11 mouse cellular contexts compared by ENCODE assay signal in genomic region chr3:57288944-57289491, GRCm38 (mm10). TPM values are rescaled to one million over a fixed set of nuclear protein-coding genes. Genes with fewer than 3 reads are reported as not detected.
DNase-seq lines count a peak whose midpoint lies in the region; ATAC-seq and TF ChIP-seq lines count a peak whose summit lies in the region.
"Had no signal": no experiment of that assay in that cellular context is flagged by ENCODE, and none has a peak within 500 bp of the region (broad histone marks: within the 10 kb centered on the region; RNA-seq: fewer than 3 reads in every experiment).

No protein-coding gene starts in this region.

- no peak for TF ChIP-seq CTCF in stomach, postnatal 0 days (IDR thresholded peaks at IDR 0.05; ENCODE audit: low read depth)
- TF ChIP-seq CTCF in heart, postnatal 0 days (IDR thresholded peaks at IDR 0.05; ENCODE audit: low read depth), result no peak

- H3K4me2 ChIP-seq in kidney, embryonic 14.5 days (replicated peaks; ENCODE audit: low read depth, low read length), result no peak overlapping the region
- H3K4me2 ChIP-seq in stomach, embryonic 14.5 days (replicated peaks; ENCODE audit: low read depth, low read length), result no peak overlapping the region
- H3K4me2 ChIP-seq in stomach, postnatal 0 days (replicated peaks; ENCODE audit: low read depth), result no peak overlapping the region
- no peak overlapping the region for H3K4me2 ChIP-seq in heart, postnatal 0 days (ENCODE audit: low read depth, low read length)
- H3K4me2 ChIP-seq in hindbrain, embryonic 16.5 days (ENCODE audit: low read length), result no peak overlapping the region

- no peak for ATAC-seq in kidney, embryonic 14.5 days (ENCODE audit: low FRiP score, low TSS enrichment)
- no peak for ATAC-seq in stomach, embryonic 14.5 days (ENCODE audit: insufficient number of reproducible peaks, insufficient read depth, low FRiP score, low read depth)
- no peak for ATAC-seq in stomach, postnatal 0 days (ENCODE audit: low FRiP score, low TSS enrichment)
- ATAC-seq in heart, postnatal 0 days (ENCODE audit: insufficient read depth, low read depth), result peak; percentile 27; the same call in 1 of the 2 replicates
- ATAC-seq in hindbrain, embryonic 16.5 days, result no peak
- ATAC-seq: forebrain, embryonic 16.5 days; midbrain, embryonic 16.5 days had no signal

- no peak overlapping the region for H3K4me3 ChIP-seq in kidney, embryonic 14.5 days (ENCODE audit: low read length)
- no peak overlapping the region for H3K4me3 ChIP-seq in stomach, embryonic 14.5 days (ENCODE audit: low read depth, low read length)
- no peak overlapping the region for H3K4me3 ChIP-seq in stomach, postnatal 0 days (ENCODE audit: low read depth, low read length)
- no peak overlapping the region for H3K4me3 ChIP-seq in heart, postnatal 0 days (ENCODE audit: low read depth, low read length)
- no peak overlapping the region for H3K4me3 ChIP-seq in hindbrain, embryonic 16.5 days (ENCODE audit: low read length)

- no peaks in the 10 kb centered on the region for H3K27me3 ChIP-seq in kidney, embryonic 14.5 days (ENCODE audit: control insufficient read depth, insufficient read depth, low read length)
- H3K27me3 ChIP-seq in stomach, embryonic 14.5 days (ENCODE audit: control insufficient read depth, insufficient read depth, low read length), result no peaks in the 10 kb centered on the region
- no peaks in the 10 kb centered on the region for H3K27me3 ChIP-seq in stomach, postnatal 0 days (ENCODE audit: control insufficient read depth, insufficient read depth, low read length)
- no peaks in the 10 kb centered on the region for H3K27me3 ChIP-seq in heart, postnatal 0 days (ENCODE audit: control insufficient read depth, insufficient read depth, low read length)
- H3K27me3 ChIP-seq in hindbrain, embryonic 16.5 days (replicated peaks; ENCODE audit: control insufficient read depth, insufficient read depth, low read length), result no peaks in the 10 kb centered on the region

- WGBS in kidney, embryonic 14.5 days, result 83% methylated on average over 1 of the region's 1 CpGs
- WGBS in stomach, embryonic 14.5 days, result 80% methylated on average over 1 of the region's 1 CpGs
- WGBS in stomach, postnatal 0 days, result 63% methylated on average over 1 of the region's 1 CpGs
- 67% methylated on average over 1 of the region's 1 CpGs for WGBS in heart, postnatal 0 days
- WGBS in hindbrain, embryonic 16.5 days, result 79% methylated on average over 1 of the region's 1 CpGs

- no peaks in the 10 kb centered on the region; the same call in 1 of the 2 replicates for H3K36me3 ChIP-seq in kidney, embryonic 14.5 days (ENCODE audit: control insufficient read depth, insufficient read depth, low read length)
- no peaks in the 10 kb centered on the region for H3K36me3 ChIP-seq in stomach, embryonic 14.5 days (ENCODE audit: control insufficient read depth, insufficient read depth, low read length)
- H3K36me3 ChIP-seq in stomach, postnatal 0 days (ENCODE audit: control insufficient read depth, insufficient read depth, low read length), result no peaks in the 10 kb centered on the region
- H3K36me3 ChIP-seq in heart, postnatal 0 days (replicated peaks; ENCODE audit: control insufficient read depth, insufficient read depth, low read length), result peaks cover 14% of the 10 kb centered on the region
- H3K36me3 ChIP-seq in hindbrain, embryonic 16.5 days (ENCODE audit: control insufficient read depth, insufficient read depth, low read length), result no peaks in the 10 kb centered on the region

- peak overlapping the region; percentile 68; the same call in 1 of the 2 replicates for H3K27ac ChIP-seq in kidney, embryonic 14.5 days (ENCODE audit: low read depth, low read length)
- peak overlapping the region; percentile 21; the same call in 1 of the 2 replicates for H3K27ac ChIP-seq in stomach, embryonic 14.5 days (ENCODE audit: low read length)
- H3K27ac ChIP-seq in stomach, postnatal 0 days (replicated peaks), result no peak overlapping the region
- peak overlapping the region; percentile 78 for H3K27ac ChIP-seq in heart, postnatal 0 days (ENCODE audit: low read depth)
- H3K27ac ChIP-seq in hindbrain, embryonic 16.5 days (ENCODE audit: low read depth, low read length), result no peak overlapping the region
- H3K27ac ChIP-seq: liver, embryonic 14.5 days had no signal

- H3K9me3 ChIP-seq in kidney, embryonic 14.5 days (ENCODE audit: control insufficient read depth, low read length), result no peaks in the 10 kb centered on the region
- no peaks in the 10 kb centered on the region for H3K9me3 ChIP-seq in stomach, embryonic 14.5 days (ENCODE audit: control insufficient read depth, low read depth, low read length)
- no peaks in the 10 kb centered on the region for H3K9me3 ChIP-seq in stomach, postnatal 0 days (ENCODE audit: control insufficient read depth, low read length)
- H3K9me3 ChIP-seq in heart, postnatal 0 days (replicated peaks; ENCODE audit: control insufficient read depth, low read length), result no peaks in the 10 kb centered on the region
- no peaks in the 10 kb centered on the region for H3K9me3 ChIP-seq in hindbrain, embryonic 16.5 days (ENCODE audit: control insufficient read depth, low read length)

- no peaks in the 10 kb centered on the region for H3K4me1 ChIP-seq in kidney, embryonic 14.5 days (ENCODE audit: control insufficient read depth, insufficient read depth, low read length)
- H3K4me1 ChIP-seq in stomach, embryonic 14.5 days (ENCODE audit: control insufficient read depth, insufficient read depth, low read length), result no peaks in the 10 kb centered on the region; the same call in 1 of the 2 replicates
- no peaks in the 10 kb centered on the region for H3K4me1 ChIP-seq in stomach, postnatal 0 days (replicated peaks; ENCODE audit: control insufficient read depth, insufficient read depth)
- peaks cover 3% of the 10 kb centered on the region; the same call in 1 of the 2 replicates for H3K4me1 ChIP-seq in heart, postnatal 0 days (ENCODE audit: control insufficient read depth, insufficient read depth)
- no peaks in the 10 kb centered on the region for H3K4me1 ChIP-seq in hindbrain, embryonic 16.5 days (ENCODE audit: control insufficient read depth, insufficient read depth, low read depth, low read length)

- no peak for DNase-seq in kidney, adult 11 months
- DNase-seq in stomach, postnatal 0 days (ENCODE audit: low spot score), result no peak
- DNase-seq in heart, postnatal 0 days (ENCODE audit: low spot score), result peak; percentile 42
- no peak for DNase-seq in embryo, embryonic 10.5 days (ENCODE audit: low spot score)
- no peak for DNase-seq in layer of hippocampus, postnatal 10 days (ENCODE audit: low spot score in 2 of 2)

- H3K9ac ChIP-seq in kidney, embryonic 14.5 days (ENCODE audit: low read depth, low read length), result no peak overlapping the region
- H3K9ac ChIP-seq in stomach, embryonic 14.5 days (replicated peaks; ENCODE audit: low read depth, low read length), result no peak overlapping the region
- H3K9ac ChIP-seq in stomach, postnatal 0 days (ENCODE audit: low read length), result no peak overlapping the region
- no peak overlapping the region for H3K9ac ChIP-seq in heart, postnatal 0 days (replicated peaks; ENCODE audit: low read depth, low read length)
- H3K9ac ChIP-seq in hindbrain, embryonic 16.5 days (ENCODE audit: low read depth, low read length), result no peak overlapping the region
- H3K9ac ChIP-seq: liver, embryonic 14.5 days had no signal

- no peak for TF ChIP-seq EP300 in stomach, postnatal 0 days (optimal IDR thresholded peaks at IDR 0.05)
- 0 out of 2 replicates have a peak, but pooled peaks have one; percentile 48 for TF ChIP-seq EP300 in heart, postnatal 0 days (IDR thresholded peaks at IDR 0.05; ENCODE audit: low read depth)

RNA-seq across cellular contexts. Expression of gene Tm4sf1, which starts 12.8 kb away (rescaled TPM):
- polyA plus RNA-seq in kidney, embryonic 14.5 days (2014; fragmentation: Nextera tagmentation; extraction: Ambion mirVana), result 175 and 190 TPM in 2 replicates
- 46.2 and 55.1 TPM in 2 replicates for polyA plus RNA-seq in stomach, embryonic 14.5 days (2014; fragmentation: Nextera tagmentation; extraction: Ambion mirVana)
- 65.9 and 69.6 TPM in 2 replicates for polyA plus RNA-seq in stomach, postnatal 0 days (2015; fragmentation: Nextera tagmentation; extraction: Ambion mirVana)
- 141 and 192 TPM in 2 replicates for total RNA-seq in heart, postnatal 0 days (2014; rRNA removed; ENCODE audit: low replicate concordance)
- polyA plus RNA-seq in heart, postnatal 0 days (2015; fragmentation: Nextera tagmentation; extraction: Ambion mirVana), result 333 and 346 TPM in 2 replicates
- 10 to 100 TPM; 15.8 to 18.3 TPM for total RNA-seq in layer of hippocampus, postnatal 10 days (2021)
- 29.2 and 37.6 TPM in 2 replicates for polyA plus RNA-seq in hindbrain, embryonic 16.5 days (2015; fragmentation: Nextera tagmentation; extraction: Ambion mirVana)

Comparison
In these comparisons a context has a peak if more than half of its experiments do, and no peak if none do; other contexts are left out.
1. H3K27ac ChIP-seq: peak in kidney, embryonic 14.5 days (single experiment), stomach, embryonic 14.5 days (single experiment) and heart, postnatal 0 days (single experiment); none in stomach, postnatal 0 days (single experiment) and hindbrain, embryonic 16.5 days (single experiment).